Mouse (Mus musculus) yolk sac, embryonic 10.5 days (tissue): ENCODE data around the gene Galk2.

ENCODE experiments used
- DNase-seq: peaks from one replicate; pipeline ENCODE4 v3.0.0-alpha.2; 2017; ENCODE audit warnings: low spot score

Gene Galk2

GRCm38 (mm10) chr2:125943301-125943700, 84.4 kb downstream of the Galk2 start:
- DNase-seq = no peak

GRCm38 (mm10) chr2:125948195-125948594, 89.3 kb downstream of the Galk2 start:
- DNase-seq = no peak

DNA sequence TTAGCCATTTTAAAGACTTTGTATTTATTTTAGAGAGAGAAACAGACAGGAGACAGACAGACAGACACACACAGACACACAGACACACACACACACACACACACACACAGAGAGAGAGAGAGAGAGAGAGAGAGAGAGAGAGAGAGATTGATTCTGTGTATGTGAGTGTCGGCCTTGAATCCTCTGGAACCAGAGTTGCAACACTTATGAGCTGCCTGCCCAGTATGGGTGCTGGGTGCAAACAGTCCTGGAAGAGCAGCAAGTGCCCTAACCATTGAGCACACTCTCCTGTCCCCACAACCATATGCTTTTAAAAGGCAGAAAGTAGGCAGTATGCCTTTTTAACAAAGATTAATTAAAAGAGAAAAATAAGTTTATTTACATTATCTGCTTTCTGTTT, 109.9 kb downstream of the Galk2 start:
- DNase-seq = no peak

DNA sequence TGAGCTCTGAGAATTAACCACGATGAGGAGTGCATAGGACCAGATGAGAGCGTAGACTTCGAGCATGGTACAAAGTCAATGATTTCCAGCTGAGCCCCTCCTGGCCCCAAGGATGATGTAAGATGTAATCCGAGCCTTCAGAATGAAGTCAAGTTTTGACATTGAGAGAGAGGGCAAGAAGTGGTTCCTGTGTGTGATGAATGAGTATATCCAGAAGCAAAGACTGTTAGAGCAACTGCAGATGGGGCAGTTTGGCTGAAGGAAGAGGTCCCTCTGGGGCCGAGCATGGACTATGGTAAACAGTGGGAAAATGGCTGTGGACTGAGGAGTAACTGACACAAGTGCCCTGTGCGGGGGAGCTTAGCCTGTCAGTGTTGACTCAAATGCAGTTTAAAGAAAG, 114.3 kb downstream of the Galk2 start:
- peak; percentile 6 for DNase-seq

GRCm38 (mm10) chr2:125975206-125975605, 116.3 kb downstream of the Galk2 start:
- no peak for DNase-seq

DNA sequence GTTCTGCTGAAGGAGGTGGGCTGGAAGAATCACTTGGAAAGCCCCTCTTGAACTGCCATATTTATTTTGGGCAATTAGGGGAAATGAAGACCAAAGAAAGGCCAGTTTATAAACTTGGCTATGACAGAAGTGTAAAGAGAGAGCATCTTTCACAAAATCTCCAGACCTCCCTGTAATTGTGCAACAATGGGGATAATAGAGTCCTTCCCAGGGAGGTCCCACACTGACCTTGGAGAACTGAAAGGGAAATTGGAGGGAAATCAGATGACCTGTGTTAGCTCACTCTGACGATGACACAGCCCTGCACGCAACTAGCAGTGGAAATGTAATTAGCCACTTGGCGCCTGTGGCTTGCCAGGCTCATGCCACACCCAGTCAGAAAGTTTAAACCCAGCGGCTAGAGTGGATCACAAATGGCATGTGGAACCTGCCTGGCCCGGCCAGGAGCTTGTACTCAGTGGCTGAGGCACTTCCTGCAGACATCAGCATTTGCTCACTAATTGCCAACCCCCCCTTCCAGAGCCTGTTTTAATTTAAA, 117.0 kb downstream of the Galk2 start:
- DNase-seq = no peak

- no peak for DNase-seq
Observed at GRCm38 (mm10) chr2:126002291-126002690, 143.4 kb downstream of the Galk2 start.

- DNase-seq = peak; percentile 11
Observed at GRCm38 (mm10) chr2:126006088-126006487, 147.2 kb downstream of the Galk2 start.

DNA sequence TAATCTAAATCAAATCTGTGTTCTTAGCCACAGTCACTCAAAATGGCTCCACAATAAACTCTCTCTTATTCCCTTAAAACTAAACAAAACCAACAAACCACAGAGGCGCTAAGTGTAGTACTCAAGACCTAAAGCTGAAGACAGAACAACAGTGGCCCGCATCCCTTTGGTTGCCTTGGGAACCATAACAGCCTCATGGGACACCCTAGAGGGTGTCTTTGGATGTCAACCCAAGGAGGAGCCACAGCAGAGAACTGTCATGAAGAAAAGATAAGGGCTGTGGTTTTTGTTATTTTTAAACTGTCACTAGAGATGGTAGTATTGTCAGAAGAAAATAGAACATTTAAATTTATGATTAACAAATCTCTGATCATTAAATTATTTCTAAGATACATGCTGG, 147.8 kb downstream of the Galk2 start:
- DNase-seq = no peak

GRCm38 (mm10) chr2:126014989-126015710, 156.2 kb downstream of the Galk2 start:
- DNase-seq = no peak

GRCm38 (mm10) chr2:126015763-126016473, 157.0 kb downstream of the Galk2 start:
- DNase-seq = no peak

GRCm38 (mm10) chr2:126031186-126031900, 172.4 kb downstream of the Galk2 start:
- peak; percentile 14 for DNase-seq

DNA sequence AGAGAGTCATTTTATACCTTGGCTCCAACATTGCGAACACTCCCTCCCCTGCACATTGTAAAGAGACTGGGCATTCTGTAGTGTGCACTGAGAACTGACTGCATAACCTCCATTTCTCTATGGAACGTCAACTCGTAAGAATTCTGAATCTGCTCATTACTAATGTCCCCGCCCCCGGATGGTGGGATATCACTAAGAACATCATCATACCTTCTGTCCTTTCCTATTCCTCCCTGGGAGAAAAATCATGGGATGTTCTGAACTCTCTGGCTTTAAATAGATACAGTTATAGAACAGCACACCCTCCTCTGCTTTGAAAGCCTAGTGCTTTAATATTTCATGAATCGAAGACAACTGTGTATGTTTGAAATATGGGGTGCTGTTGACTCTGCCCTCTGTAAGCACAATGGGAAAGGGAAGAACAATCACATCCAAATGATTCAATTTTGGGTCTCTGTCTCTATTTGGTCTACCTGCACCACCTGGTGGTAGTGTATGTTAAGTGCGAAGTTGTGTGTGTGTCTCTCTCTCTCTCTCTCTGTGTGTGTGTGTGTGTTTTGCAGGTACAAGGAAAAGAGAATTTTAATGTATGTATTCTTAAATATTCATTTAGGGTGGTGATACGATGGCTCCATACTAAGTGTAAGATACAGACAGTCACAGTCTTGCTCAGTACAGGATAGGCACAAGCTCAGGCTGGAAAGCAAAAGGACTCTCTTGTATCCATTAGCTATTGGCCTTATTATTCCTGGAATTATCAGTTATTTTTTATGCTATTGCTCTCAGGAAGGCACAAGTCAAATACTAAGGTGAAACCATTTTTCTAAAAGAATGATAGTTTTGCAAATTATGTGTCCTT, 174.4 kb downstream of the Galk2 start:
- DNase-seq = no peak
